Mouse (Mus musculus): ENCODE measurements at regions not wholly inside any gene's neighbourhood (a gene's known extent, or its start where the extent isn't known, plus 50 kb on each side); places are given as distances from the start of the nearest gene placed in this dataset.
A peak's percentile ranks its signal among the peaks of the same experiment; 100 is the strongest.
"Not testable (repeated sequence)": the region's sequence is repeated elsewhere in the genome, so short reads cannot be mapped to it uniquely, and the experiment has no call there.

DNA sequence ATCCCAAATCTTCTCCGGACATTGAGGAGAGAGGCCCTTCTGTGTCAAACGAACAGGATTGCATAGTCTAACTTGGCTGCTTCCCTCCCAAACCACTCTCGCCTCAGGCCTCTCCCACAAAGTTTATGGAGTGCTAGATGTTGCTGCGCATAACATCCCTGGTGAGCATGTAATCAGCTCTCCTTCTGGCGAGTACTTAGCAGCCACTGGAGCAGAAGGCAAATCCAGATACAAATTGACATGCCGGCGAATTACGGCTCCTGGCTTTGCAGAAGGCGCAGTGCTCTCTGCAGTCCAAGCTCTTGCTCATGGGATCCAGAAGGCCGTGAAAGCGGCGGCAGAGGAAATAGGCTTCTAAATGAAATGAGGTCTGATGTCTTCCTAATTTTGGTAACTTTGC, 338.2 kb upstream of the Gm6657 start:
- DNase-seq, result no peak

GRCm38 (mm10) chr12:77857281-77857680, 336.8 kb upstream of the Gm6657 start:
- no peak for DNase-seq

GRCm38 (mm10) chr12:77860769-77861557, 333.1 kb upstream of the Gm6657 start:
- DNase-seq, result no peak

- no peak for DNase-seq
Observed at GRCm38 (mm10) chr12:77867947-77868495, 326.0 kb upstream of the Gm6657 start.

- DNase-seq, result no peak
Observed at GRCm38 (mm10) chr12:77869296-77869695, 324.7 kb upstream of the Gm6657 start.

- no peak for DNase-seq
Observed at GRCm38 (mm10) chr12:77887335-77887734, 306.7 kb upstream of the Gm6657 start.

DNA sequence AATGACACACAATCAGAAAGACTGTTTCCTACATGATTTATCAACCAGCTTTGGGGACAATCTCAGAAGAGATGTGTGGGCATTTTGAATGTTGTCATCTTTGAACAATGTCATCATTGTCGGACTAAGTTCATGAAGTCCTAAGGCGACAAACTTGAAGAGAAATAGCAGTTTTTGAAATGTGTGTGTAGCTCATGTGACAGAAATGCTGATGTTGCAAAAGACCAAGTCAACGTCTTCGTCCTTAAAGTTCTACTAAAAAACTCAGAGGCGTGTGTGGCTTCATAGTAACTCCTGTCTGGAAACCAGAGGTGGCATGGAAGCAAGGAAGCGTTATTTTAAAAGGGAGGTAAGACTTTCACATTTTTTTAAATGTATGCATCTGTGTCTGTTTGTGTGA, 302.6 kb upstream of the Gm6657 start:
- no peak for DNase-seq

DNA sequence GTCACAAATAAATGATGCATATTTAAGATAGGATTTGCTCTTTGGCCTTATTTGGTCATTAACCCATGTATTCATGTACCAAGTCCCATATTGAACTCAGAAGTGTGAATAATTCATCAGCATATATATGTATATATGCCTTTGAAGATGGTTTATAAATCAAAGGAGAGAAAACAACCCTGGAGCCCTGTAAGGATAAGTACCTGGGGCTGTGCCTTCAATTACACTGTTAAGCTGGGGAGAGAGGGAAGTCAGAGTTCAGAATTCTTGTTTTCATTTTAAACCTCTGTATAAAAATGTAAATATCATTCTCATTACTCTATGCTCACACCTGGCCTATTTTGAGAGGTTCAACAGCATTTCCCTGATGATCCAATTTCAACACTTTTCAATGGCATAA, 299.8 kb upstream of the Gm6657 start:
- DNase-seq, result no peak

DNA sequence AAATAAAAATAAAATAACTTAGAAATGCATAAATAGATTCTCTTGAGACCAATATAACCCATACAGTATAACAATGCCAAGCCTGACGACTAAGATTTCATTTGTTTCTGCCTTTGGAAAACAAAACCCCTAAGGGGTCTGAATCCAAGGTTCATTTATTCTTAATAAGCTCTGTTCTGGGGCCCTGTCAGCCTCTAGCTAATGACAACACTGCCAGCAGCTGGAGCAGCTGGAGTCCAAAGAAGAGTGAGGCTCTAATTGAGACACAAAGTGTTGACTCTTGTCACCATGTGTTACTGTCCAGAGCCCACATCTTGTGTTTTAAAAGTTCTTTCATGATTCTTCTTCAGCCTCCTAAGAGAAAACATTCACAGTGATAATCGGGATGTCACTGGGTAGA, 298.5 kb upstream of the Gm6657 start:
- DNase-seq, result no peak

- not testable (repeated sequence) for DNase-seq
Observed at GRCm38 (mm10) chr12:77898974-77899373, 295.1 kb upstream of the Gm6657 start.

DNA sequence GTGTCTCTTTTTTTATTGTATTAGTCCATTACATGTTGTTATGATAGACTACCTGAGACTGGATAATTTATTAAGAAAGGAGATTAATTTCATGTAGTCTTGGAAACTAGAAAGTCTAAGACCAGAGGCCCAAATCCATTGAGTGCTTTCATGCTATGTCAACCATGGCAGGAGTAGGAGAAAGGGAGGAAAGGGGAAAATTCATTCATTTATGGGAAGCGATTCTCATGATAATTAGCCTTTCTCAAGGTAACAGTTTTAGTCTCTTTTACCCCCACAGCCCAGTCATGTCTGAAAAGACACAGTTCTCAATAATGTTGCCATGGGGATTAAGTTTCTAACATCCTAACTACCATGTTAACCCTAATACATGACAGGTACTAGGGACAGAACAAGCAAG, 292.8 kb upstream of the Gm6657 start:
- no peak for DNase-seq

DNA sequence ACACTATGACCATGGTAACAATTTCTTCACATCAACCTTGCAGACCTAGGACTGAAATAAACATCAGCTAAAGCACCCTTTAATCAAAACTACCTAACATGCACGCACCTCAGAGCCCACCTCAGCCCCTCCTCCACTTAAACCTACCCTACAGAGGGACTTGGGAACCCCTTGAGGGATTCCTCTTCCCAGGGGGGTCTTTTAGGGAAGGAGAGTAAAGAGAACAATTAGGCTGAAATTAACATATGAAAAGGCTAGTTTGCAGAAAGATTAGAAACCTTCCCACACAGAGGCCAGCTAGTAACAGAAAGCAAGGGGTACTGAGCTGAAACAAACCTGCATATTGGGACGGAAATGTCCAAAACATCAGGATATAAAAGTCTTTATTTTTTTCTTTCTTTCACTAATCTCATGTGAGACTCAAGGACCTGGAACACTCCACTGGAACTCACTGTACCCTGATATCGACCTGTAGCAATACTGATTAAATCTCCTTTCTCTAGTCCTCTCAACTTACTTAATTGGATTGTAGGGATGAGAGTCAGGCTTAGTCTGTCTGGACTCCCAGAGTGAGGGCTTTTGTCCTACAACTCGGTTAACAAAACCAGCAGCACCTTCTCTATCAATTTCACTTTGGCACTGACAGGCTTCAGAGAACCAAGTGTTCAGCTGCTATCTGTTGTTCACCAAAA, 281.0 kb upstream of the Gm6657 start:
- DNase-seq, result no peak

DNA sequence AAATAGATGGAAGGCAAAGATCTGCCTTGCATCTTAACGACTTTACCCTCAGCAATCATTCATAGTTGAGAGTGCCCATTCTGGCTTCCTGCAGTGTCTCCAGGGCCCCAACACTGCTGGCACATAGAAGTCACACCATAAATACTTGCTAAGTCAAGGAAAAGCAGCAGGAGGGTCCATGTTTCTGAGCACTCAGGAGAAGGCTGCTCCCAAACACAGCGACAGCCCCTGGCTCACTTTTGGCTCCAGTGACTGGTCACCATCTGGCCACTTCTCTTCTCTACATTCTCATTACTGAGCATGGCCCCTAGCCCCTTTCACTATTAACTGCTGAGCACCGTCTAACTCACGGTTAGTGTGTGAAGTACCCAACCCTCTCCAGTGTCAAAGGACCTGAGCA, 265.3 kb upstream of the Gm6657 start:
- no peak for DNase-seq

DNA sequence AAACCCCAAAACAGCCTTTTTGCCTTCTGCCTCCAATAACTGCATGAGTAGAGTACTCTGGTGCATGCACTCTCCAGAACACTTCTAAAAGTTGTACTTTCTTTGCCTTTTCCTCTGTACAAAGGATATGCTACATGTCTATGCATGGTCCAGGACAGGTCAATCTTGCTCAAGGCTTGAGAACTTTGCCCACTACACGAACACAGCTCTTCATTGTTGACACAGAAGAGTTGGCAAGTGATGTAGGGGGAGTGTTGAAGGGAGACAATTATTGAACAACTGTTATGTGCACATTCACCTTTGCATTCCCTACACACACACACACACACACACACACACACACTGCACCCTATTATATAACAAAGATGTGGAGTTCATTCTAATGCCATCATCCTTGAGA, 264.5 kb upstream of the Gm6657 start:
- no peak for DNase-seq

- DNase-seq, result no peak
Observed at GRCm38 (mm10) chr12:77943960-77944359, 250.1 kb upstream of the Gm6657 start.

DNA sequence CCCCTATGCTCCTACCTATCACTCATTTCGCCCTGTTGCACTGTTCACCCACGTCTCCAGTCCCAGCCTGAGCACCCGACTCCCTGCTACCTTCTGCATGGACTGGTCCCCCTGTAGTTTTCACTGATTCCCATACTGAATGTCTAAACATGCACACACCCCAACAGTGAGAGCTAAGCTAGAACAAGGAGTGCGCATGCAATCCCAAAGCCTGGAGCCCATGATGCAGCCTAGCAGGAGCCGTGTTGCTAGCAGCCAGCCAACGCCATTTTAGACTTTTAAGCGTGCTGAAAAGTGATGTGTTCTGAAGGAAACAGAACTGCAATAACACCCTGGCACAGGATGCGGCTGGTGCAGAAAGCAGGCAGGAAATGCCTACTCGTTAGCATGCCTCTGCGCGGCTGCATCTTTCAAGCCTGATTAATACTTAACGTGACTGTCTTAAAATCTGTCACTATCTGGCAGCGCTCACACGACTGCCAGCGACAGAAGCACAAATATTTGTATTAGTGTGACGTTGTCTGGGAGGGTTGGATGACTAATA, 244.5 kb upstream of the Gm6657 start:
- peak; percentile 65 for DNase-seq

DNA sequence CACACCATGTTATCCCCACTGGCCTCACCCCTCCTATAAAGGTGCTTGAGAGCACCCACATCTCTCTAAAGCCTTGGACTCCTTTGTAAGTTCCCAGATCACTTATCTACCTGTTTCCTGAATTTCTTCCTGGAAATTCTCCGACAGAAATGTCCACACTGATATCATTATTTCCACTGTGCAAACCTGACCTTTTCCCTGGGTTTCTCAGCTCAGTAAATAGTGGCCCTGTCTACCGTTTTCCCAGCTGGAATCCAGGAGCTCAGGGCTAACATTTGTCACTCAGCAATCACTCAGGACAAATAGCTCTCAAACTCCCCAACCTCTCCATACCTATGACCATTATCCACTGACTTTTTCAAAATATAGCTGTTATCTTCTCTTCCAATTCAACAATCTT, 241.6 kb upstream of the Gm6657 start:
- DNase-seq, result no peak

- DNase-seq, result no peak
Observed at GRCm38 (mm10) chr12:77962631-77963030, 231.4 kb upstream of the Gm6657 start.

- no peak for DNase-seq
Observed at GRCm38 (mm10) chr12:77968543-77968942, 225.5 kb upstream of the Gm6657 start.

- DNase-seq, result no peak
Observed at GRCm38 (mm10) chr12:77970026-77970425, 224.0 kb upstream of the Gm6657 start.

DNA sequence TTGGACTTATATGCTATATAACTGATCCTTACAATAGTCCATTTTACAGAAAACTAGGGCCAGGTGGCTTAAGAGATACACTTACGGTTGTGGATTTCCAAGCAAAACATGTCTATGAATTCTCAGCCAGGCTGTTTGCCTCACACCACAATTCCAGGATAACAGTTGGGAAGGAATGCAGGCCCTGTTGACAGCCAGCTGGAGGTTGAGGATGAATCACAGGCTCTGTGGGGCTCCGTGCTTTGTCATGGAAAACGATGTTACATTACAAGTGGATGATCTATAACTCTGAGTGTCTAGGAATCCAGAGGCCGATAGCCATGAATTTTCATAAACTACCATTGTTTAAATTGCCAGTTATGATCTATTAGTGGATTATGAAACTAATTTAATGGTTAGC, 221.9 kb upstream of the Gm6657 start:
- DNase-seq, result no peak

DNA sequence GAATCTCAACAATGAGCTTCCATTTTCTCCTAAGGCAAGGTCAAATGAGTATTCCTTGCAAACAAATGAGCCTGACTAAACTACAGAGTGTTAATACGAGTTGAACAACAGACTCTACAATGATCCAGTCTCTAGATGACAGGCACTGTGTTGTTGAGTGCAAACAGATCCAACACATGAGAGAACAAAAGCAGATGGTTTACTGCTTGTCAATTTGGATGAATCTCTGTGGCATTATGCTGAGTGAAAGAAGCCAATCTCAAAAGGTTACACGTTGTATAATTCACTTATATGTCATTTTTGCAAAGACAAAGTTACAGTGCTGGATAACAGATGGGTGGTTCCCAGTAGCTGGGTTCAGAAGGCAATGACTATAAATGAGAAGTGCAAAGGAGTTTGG, 217.1 kb upstream of the Gm6657 start:
- DNase-seq, result no peak

DNA sequence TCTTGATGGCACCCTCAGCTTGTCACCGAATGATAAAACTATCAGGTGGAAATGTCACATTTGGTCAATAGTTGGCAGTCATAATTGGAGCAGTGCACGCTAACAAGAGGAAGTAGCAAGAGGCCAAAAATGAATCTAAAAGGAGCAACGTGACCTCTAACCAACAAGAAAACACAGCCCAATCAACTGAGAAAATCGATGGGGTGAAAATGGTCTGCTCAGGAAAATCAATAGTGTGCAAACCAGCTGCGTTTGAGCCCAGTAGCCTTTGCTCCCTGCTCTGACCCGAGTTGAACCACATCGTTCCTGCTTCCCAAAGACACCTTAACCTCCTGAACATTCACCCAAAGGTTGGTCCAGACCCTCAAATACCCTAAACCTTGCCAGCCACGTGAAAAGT, 207.3 kb upstream of the Gm6657 start:
- DNase-seq, result no peak

GRCm38 (mm10) chr12:77989766-77990165, 204.3 kb upstream of the Gm6657 start:
- no peak for DNase-seq

All from thymus, postnatal 4 days (tissue).